Mouse (Mus musculus) kidney, adult 18-20 months (tissue): ENCODE measurements at regions not wholly inside any gene's neighbourhood (a gene's known extent, or its start where the extent isn't known, plus 50 kb on each side); places are given as distances from the start of the nearest gene placed in this dataset.

Experiments used
- DNase-seq: peaks from one replicate; pipeline ENCODE4 v3.0.0; 2021

DNA sequence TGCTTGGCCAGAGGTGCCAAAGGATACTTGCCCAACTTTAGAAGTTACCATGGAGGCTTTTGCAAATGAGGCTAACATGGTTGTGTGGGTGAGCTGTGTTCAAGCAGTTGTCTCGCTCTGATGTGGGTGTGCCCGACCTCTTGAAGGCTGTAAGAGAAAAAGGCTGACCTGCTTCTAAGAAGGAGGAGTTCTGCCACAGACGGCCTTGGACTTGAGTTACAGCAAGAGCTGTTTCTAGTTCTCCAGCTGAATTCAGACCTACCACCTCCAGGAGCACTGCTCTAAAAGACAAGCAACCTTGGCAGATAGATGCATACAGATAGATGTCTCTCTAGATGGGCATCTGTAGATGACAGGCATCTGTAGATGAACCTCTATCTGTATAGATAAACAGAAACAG, 202.7 kb upstream of the A230072I06Rik start:
- no peak for DNase-seq

DNA sequence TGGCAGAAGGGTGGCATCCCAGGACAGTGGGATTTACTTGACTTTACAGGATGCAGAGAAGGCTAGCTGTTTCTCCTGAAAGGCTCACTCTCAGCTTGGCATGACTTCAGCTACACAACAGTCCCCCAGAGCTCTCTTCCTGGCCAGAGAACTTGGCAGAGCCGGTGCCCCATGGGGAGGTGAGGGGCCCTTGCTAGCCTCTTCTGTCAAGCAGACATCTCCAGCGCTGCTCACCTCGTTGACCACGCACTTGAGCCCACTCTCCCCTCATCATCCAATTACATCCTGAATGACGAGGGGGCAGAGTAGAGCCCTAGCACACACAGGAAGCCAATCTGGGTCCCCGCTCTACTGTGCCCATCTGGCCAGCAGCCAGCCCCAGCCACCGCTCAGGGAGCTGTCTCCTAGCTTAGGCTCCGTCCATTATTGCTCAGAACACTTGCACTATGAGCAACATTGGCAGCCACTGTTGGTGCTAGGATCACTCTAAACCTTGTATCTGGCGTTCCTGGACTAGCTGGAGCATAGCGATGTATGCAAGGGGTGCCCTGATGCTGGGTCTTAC, 201.7 kb upstream of the A230072I06Rik start:
- DNase-seq, result no peak

DNA sequence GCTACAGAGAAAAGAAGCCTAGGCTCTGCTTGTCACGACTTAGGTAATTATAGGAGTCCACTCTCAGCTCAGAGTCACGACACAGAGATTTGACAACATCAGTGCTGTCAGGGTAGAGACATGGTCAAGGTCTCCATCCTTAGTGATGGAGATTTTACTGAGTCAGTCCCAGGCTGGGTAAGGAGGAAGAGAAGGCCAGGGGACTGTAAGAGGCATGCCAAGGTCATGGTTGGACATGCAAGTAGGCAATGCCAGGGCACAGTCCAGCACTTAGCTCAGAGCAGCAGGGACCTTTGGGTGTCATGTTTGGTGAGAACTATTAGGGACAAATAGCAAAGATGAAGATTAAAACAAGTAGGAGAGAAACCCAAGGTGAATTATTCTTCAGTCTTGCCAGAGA, 200.7 kb upstream of the A230072I06Rik start:
- no peak for DNase-seq

DNA sequence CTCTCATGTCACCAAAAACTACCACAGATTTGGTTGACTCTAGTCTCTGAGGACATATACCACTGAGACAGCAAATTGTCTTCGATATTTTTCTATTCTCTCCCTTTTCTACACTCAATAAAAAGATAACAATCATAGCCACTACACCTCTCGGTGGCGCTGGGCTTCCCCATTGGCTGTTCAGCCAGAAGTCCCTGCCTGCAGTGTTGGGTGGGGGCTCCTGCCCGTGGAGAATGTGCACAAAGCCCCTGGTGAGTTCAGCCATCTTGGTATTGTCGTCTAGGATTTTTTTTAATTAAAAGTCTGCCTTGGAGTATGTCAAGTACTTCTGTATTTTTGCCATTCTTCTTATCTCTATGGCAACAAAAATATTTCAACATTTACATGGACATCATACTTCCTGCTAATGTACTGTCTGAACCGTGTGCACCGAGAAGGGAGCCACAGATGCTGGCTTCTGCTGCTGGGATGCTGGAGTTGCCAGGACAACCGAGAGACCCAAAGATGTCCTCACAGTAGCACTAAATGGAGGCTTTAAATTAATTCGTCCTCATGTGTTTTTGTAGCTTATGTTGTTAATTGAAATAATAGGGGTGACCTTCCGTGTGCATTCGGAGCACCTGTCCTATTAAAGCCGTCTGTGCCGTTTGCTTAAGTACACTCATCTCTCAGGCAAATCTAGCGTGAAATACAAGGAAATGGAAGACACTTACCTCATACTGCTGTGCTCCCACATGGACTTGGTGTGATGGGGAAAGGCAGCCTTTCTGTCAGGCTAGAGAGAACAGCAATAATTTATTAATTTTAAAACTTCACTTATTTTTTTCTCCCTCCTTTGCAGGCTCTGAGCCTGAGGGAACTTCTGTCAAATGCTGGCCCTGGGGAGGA, 199.7 kb upstream of the A230072I06Rik start:
- DNase-seq, result no peak

DNA sequence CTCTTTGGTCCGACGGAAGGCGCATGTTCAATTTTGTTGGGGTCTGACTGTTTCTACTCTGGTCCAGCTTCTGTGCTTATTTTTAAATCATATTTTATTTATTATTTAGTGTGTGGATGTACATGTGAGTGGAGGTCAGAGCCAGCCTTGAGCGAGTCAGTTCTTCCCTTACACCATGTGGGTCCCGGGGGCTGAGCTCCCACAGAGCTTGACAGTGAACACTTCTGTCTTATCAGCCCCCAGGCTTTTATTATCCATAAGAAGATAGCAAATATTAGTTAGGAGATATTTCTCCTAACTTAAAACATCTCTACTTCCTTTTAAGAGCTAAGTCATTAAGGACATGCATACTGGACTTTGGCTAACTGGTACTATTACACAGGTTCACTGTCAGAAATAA, 197.1 kb upstream of the A230072I06Rik start:
- DNase-seq, result no peak

DNA sequence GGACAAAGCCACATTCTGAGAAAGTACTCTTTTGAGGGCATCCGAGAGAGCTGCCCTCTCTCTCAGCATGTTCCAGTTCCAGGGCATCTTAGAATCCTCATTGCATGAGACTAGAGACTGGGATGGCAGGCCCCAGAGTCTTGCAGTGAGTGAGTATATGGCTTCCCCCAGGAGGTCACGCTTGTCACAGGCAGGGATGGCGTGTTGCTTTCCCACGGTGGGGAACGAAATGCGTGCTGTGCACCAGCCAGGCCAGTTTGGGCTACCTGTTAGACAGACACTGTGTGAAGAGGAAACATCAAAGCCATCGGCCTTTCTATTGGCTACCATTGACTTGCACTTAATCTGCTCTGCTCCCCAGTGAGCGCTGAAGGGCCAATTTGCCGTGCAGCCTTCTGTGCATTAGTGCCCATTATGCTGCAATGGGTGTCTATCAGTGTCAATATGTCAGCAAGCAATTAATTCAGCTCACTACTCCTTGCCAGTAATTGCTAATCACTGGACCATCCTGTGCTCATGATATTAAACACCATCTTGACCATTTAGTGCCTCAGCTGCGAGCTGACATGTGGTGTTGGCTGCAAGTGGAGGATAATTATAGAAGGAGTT, 191.3 kb upstream of the A230072I06Rik start:
- DNase-seq, result no peak

DNA sequence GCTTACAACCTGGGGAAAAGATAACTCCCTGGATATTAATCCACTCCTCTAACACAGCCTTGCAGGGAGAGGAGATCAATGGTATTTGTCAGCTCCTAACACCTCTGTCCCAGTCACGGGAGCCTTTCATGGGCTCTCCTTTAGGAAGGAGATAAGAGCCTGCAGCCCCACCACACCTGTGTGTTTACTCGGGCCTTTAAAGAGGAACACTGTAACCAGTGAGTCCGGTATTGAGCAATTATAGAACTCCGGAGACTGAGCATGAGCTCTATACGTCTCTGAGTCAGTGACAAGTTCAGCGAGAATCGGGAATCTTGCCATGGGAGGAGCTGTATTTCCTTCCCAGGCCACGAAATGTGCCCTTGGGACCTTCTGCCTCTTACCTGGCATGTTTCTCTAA, 178.5 kb upstream of the A230072I06Rik start:
- DNase-seq, result no peak

DNA sequence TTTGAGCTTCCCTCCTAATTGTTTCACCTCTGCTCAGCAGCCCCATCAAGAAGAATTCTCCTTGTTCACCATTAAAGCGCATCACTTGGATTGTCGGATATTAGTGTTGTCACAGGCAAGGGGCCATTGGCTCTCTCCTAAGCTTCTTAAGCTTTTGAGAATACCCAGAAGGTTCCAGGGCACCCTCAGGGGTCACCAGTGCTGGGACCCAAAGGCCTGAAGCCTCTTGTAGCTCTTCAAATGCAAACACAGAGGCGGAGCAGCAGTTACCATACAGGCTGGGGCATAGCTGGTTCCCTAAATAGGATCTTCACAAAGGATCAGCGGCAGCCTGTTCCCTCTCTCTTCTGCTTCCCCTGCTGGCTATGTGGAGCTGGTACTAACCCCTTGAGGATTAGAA, 175.3 kb upstream of the A230072I06Rik start:
- no peak for DNase-seq

DNA sequence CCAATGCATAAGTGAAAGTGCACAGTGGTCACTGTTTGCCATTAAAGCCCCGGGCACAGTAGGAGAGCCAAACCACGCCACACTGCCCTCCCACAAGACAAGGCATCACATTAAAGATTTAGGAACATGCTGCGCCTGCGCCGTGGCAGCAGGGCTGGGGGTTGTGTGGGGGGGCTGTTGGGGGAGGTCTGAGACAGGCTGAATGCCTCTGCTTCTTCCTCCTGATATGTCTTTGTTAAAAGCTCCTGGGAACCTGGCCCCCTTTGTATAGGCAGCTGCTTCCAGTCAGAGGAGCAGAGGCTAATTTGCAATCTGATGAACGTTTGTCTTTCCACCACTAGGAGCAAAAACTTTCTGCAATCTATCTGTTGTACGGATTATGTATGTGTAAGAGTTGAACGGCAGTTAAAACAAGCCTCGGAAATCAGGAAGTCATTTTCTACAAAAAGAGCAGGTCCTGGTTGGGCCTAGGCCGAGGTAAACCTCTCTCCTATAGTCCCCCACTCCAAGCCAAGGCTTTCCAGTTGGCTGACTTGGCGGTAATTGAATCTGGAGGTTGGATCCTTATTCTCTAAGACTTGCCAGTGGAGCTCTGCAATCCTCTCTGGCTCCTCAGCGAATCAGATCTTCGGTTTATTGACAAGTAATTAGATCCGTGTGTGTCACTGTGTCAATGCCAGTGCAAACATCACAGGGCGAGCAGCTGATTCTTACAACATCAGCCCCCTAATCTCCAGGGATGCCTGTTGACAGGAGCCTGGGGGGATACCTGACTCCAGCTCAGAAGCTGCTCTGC, 173.3 kb upstream of the A230072I06Rik start:
- DNase-seq, result no peak

DNA sequence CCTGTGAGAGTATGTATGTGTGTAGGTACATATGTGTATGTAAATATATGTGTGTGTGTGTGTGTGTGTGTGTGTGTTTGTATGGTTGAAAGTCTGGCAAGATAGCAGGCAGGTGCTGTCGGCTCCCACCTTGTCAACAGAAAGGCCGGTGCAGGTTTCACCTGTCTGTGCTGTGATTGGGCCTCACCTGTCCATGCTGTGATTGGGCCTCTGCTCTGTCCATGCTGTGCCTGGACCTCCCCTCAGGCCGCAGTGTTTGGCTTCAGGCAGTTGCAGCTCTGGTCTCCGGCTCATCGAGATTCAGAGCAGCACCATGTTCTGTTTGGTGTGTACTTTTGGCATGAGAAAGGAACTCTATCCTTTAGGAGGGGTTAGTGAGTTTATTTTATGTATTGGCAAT, 170.0 kb upstream of the A230072I06Rik start:
- DNase-seq, result no peak

DNA sequence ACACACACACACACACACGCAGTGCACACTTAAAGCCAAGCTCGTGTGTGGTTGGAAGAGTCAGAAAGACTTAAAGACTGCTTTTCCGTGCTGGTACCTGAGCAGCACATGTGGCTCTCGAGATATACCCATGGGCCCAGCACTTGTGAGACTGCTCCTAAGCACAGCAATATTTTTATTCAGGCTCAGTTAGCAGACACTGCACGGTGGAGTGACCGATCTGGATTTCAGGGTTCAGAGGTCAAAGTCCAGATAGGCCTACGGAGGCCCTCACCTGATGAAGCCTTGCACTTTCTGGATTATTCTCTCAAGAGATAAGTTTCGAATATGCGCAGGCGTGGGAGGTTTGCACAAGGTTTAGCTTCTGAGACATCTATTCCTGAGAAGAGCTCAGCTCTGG, 167.0 kb upstream of the A230072I06Rik start:
- no peak for DNase-seq

DNA sequence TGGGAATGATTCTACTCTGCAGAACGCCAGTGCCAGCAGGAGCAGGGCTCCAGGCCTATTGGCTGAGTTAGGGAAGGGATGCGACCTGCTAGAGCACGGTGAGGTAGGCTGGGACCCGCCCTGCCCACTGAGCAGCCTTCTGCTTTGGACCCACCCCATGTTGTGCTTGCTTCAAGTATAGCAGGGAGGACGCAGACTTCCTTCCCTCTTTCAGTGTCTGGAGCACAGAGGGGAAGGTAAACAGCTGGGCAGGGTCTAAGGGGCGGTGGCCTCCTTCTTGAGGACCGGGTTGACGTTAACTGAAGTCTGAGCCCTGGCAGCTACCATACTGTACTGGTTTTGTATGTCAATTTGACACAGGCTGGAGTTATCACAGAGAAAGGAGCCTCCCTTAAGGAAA, 165.6 kb upstream of the A230072I06Rik start:
- DNase-seq, result no peak

DNA sequence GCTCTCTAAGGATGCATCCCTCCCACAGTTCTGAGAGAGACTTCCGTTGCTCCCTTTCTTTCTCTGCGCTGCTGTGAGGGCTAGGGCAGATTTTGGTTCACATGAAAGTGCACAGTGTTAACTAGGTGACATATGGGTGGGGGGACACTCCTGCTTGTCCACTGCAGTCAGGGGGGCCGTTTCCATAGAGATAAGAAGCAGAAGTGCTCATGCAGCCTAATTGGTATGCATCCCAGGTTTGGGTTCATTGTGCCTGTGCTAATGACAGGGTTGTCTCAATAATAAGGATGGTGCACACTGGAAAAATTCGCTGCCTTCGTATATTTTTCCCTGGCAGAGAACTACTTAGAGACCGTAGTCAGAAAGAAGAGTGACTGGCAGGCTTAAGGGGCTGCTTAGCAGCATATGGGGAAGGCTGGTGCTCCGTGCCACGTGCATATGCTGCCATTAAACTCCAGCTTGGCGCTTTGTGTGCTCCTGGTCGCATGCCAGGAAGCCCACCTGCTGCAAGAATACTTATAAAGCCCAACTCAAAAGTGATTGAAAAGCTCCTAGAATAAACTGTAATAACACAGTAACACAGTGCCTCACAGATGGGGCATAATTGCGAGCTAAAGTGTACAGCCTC, 152.1 kb upstream of the A230072I06Rik start:
- no peak for DNase-seq

DNA sequence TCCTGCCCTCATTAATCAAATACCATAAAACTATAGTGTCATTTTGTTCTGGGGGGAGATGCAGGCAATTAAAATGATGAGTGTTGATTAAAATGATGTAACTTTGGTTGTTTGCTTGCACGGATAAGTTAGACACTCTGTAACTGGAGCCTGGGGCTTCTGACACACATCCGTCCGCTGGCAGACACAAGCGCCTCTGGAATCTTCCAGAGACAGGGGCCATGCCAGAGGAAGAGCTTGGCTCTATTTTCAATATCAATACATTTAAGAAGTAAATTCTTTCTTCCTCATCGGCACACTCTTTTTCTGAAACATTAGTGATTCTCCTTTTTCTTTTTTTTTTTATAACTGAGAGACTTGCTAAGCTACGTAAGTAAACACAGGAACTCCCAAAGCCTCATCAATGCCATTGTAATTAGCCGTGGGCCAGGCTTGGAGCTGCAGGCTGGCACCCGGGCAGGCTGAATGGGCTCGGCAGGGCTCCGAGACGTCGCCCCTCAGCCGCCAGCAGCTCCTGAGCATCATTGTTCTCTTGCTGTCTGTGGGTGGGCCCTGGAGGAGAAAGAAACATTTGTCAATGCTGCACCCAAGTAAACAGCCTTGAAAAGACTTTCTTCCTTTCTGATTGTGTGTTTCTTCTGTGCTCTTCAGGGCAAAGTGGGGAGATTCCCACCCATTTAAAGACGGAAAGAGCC, 151.4 kb upstream of the A230072I06Rik start:
- no peak for DNase-seq

DNA sequence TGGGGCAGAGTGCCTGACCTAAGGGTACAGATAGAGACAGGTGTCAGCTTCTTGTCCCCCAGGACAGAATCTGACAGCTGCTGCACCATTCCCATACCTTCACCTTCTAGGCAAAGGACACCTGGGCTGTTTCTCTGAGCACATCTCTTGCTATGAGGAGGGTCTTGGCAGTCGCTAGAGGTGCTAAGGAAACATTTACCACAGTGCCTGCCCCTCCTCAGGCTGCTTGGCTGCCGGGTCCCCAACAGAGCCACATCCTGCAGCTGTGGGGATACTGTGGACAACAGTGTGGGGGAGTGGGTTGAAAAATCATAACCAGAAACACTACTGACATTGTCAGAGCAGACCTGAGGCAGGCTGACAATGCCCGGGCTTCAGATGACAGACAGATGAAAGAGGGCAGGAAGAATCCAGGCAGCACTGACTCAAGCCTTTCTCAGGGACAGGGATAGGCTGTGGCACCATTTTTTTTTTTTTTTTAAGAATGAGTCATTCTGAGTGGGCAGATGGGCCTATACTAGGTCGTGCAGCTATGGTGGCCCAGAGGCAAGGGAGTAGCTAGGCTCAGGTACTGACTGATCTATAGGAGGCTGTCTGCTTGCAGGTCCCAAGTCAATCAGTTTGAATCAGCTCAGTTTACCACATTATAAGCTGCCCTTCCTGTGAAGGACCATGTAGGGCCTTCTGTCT, 150.7 kb upstream of the A230072I06Rik start:
- no peak for DNase-seq

DNA sequence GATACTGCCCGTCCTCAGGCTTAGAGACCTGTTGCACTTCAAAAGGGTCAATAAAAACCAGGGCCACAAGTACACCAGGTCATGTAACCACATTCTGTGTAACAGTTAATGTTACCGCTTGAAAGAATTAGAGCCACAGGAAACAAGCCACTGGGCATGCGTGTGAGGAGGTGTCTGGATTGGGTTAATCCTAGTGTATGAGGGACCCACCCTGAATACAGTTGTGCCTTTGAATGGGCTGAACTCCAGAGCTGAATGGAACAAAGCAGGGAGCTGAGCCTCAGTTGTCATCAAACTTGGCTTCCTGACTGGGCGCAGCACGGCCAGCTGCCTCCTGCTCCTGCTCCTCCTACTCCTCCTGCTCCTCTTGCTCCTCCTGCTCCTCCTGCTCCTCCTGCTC, 148.0 kb upstream of the A230072I06Rik start:
- no peak for DNase-seq

DNA sequence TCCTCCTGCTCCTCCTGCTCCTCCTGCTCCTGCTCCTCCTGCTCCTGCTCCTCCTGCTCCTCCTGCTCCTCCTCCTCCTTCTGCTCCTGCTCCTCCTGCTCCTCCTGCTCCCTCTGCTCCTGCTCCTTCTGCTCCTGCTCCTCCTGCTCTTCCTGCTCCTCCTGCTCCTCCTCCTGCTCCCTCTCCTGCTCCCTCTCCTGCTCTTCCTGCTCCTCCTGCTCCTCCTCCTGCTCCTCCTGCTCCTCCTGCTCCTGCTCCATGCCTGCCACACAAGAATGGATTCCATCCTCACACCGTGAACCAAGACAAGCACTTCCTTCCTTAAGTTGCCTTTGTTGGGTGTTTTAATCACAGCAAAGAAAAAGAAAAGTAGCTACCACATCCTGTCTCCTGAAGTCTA, 144.4 kb upstream of the A230072I06Rik start:
- no peak for DNase-seq

DNA sequence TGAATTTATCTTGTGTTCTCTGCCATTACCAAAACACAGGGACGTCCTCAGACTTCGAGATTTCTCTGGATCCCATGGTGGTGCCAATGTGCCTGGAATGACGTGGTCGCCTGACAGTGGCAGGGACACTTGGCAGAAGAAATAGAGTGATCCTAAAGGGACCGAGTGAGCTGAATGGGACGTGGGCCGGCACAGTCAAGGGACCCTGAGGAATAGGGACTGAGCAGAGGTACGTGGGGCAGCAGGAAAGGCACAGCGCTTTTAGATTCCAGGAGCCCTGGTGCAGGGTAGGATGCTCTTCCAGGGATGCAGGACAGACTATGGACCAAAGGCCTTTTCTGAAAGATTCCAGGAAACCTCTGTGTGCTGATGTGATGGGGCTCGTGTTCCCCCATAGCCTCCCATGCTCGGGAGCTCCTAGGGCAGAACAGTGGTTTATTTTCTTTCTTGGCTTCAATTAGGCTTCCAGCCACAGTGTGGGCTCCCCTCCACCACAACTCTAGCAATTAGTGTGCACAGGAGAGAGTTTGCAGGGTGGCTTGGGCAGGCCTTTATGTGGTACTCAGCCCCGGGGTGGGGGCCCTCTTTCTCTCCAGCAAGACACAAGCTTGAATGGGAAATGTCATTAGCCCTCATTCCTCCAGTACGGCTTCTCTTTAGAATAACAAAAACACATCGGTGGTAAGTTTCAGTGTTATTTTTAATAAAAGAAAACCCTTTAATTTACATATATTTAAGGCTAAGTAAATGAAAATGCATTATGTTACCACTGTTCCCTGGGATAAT, 143.0 kb upstream of the A230072I06Rik start:
- no peak for DNase-seq

DNA sequence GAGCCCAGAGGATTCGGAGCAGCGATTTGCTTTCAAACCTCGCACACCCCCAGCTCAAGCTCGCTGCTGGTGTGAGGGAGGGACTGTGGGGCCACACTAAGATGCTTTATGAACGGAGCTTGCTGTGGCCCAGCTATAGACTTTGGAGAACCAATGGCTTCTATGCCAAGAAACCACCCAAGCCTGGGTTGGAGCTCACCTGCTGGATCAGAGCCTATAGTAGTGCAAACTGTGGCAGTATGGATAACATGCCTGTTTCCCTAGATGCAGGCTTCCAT, 142.5 kb upstream of the A230072I06Rik start:
- DNase-seq, result no peak

DNA sequence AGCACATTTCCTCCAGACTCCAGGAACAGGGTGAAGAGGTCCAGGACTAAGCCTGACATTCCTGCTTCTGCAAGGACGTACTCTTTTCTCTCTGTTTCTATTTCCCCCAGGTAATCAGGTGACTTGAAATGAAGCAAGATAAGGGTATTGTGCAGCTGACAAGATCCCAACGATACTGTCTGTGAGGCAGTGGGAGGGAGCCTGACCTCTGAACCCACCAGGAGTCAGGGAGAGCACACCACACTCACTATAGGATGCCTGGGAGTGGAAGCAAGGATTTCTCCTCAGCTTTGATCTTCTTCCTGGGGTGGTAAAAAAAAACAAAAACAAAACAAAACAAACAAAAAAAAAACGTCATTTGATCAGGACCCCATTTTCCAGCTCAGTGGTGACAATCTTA, 141.1 kb upstream of the A230072I06Rik start:
- no peak for DNase-seq

DNA sequence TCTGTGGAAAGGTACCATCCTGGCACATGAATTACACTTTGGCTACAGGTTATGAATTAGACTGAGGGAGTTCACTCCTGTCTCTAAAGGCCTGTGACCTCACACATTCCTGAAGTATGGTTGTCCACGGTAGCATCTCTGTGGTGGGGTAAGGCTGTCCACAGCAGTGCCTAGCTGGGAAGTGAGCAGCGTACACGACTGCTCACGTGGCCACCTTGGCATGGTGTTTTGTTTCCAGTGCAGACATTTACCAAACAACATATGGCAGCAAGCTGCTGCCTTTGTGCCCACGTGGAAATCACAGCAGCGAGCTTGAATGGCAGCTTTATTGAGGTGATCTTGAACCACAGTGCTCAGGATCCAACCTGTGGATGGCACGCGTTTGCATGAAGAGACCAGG, 140.7 kb upstream of the A230072I06Rik start:
- no peak for DNase-seq
